Mouse (Mus musculus): ENCODE results near the gene Gm4707. TPM values are rescaled to one million over a fixed set of nuclear protein-coding genes. Genes with fewer than 3 reads are reported as not detected.
"Not testable (repeated sequence)": the region's sequence is repeated elsewhere in the genome, so short reads cannot be mapped to it uniquely, and the experiment has no call there.

The Gm4707 gene
- polyA plus RNA-seq, 1 experiment from 2014 or later = 6.4 TPM

DNA sequence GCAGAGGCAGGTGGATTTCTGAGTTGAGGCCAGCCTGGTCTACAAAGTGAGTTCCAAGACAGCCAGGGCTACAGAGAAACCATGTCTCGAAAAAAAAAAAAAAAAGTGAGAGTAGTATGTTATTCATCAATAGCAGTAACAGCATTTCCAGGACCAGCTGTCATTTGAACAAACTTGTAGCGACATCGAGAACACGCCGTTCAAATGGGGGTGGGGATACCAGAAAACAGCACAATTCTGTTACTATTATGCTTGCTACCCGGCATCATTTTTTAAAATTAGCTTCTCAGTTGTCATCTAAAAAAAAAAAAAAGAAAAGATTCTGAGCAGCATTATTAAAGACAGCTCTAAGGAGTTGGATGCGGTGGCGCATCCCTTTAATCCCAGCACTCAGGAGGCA is 17.8 kb upstream of the Gm4707 start:
- Histone ChIP-seq H3K9ac (no peak overlapping the region), H3K4me3 (no peak overlapping the region), H3K9me3 (no peaks in the 10 kb centered on the region), H3K27ac (no peak overlapping the region), H3K36me3 (no peaks in the 10 kb centered on the region), H3K27me3 (no peaks in the 10 kb centered on the region), H3K4me1 (peaks cover 6% of the 10 kb centered on the region; the same call in 1 of the 2 replicates), H3K4me2 (replicated peaks) (no peak overlapping the region)
- no peak for ATAC-seq (ENCODE audit: insufficient number of reproducible peaks, insufficient read depth, low FRiP score, low TSS enrichment)
- 91% methylated on average over 8 of the region's 8 CpGs for WGBS

DNA sequence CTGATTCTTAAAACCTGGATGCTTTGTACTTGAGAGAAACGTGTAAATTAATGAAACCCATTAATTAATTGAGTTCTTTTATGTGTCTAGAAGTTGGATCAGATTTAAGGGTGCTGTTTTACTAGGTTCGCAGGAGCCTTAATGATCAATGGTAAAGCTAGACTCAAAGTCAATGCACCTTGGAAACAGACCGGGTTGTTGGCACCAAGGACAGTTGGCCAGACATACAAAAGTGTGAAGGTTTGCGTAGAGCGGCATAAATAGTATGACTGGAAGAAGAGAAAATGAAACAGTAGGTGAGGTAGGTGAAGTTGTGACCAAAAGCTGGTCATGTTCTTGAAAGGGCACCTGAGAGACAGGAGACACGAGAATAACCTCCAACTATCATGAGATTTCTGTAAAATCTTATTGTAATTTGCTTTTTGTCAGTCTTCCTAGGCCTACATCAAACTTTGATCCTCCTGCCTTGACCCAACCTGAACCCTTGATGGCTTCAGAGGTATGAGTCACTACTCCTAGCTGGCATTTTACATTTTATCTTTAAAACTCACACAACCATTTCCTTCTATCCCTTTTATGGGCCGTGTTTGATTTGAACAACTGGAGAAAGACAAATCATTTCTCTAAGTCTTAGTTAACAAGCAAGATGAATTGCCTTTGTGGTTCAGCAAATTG is 16.8 kb upstream of the Gm4707 start:
- Histone ChIP-seq H3K4me1 (peaks cover 6% of the 10 kb centered on the region; the same call in 1 of the 2 replicates), H3K9ac (peak overlapping the region; percentile 90), H3K36me3 (no peaks in the 10 kb centered on the region), H3K27me3 (no peaks in the 10 kb centered on the region), H3K4me3 (peak overlapping the region; percentile 93), H3K9me3 (no peaks in the 10 kb centered on the region), H3K27ac (peak overlapping the region; percentile 98; the same call in 1 of the 2 replicates), H3K4me2 (replicated peaks) (peak overlapping the region; percentile 71)
- no peak for ATAC-seq (ENCODE audit: insufficient number of reproducible peaks, insufficient read depth, low FRiP score, low TSS enrichment)
- whole genome bisulfite sequencing = 82% methylated on average over 7 of the region's 7 CpGs

DNA sequence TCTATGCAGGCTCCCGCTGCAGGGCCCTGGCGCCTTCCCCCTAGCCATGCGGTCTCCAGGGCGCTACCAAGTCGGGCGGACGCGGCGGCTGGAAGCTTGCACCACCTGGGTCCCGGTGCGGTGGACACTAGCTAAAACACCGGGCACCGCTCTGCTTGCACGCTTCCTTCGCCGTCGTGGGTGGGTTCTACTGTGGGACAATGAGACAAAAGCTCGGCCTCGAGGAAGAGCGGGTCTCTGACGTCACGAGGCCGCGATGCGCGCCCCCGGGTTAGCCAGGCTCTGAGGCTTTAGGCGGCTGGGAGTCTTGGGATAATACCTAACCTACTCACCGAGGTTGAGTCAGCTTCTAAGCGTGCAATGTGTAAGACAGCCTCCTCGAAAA is 16.0 kb upstream of the Gm4707 start:
- Histone ChIP-seq H3K36me3 (no peaks in the 10 kb centered on the region), H3K4me3 (peak overlapping the region; percentile 93), H3K4me2 (replicated peaks) (peak overlapping the region; percentile 71), H3K27ac (peak overlapping the region; percentile 98), H3K4me1 (peaks cover 6% of the 10 kb centered on the region; the same call in 1 of the 2 replicates), H3K9me3 (no peaks in the 10 kb centered on the region), H3K27me3 (no peaks in the 10 kb centered on the region), H3K9ac (peak overlapping the region; percentile 90)
- ATAC-seq (ENCODE audit: insufficient number of reproducible peaks, insufficient read depth, low FRiP score, low TSS enrichment) = no peak; the same call in none of the 2 replicates
- WGBS = under 1% methylated on average over 31 of the region's 31 CpGs

- H3K27ac ChIP-seq = peak within 1 kb of the TSS; percentile 98
- peak within 1 kb of the TSS; percentile 90 for H3K9ac ChIP-seq
- peaks cover 6% of the 10 kb centered on the region; the same call in 1 of the 2 replicates for H3K4me1 ChIP-seq
- no peaks in the 10 kb centered on the region for H3K27me3 ChIP-seq
- H3K4me2 ChIP-seq (replicated peaks) = peak within 1 kb of the TSS; percentile 71
- peak; percentile 97 for ATAC-seq (ENCODE audit: insufficient number of reproducible peaks, insufficient read depth, low FRiP score, low TSS enrichment)
- H3K4me3 ChIP-seq = peak within 1 kb of the TSS; percentile 93
- H3K36me3 ChIP-seq = no peaks in the 10 kb centered on the region
- H3K9me3 ChIP-seq = no peaks in the 10 kb centered on the region
- WGBS = under 1% methylated on average over 104 of the region's 109 CpGs
These were observed 15.3 kb upstream of the Gm4707 start, which contains the start of gene Smchd1 for GRCm38 (mm10) chr17:71474762-71475704. Gene Smchd1 (minus strand): TSS chr17:71475343.

DNA sequence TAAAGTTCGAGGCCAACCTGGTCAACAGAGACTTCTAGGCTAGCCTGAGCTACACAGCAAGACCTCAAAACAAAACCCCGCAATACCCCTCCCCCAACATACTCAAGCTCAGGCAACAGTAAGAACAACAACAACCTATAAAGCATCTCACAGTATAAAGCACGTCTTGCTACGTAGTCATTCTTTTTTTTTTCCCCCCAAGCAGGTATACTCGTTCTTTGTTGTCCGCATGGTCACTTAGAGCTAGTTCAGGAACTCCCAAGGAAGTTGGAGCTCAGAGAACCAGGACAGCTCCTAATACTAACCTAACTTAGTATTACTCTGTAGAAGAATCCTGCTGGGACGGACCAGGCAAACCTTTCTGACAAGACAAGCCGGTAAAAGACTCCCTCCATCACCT is 14.4 kb upstream of the Gm4707 start:
- peak overlapping the region; percentile 71 for H3K4me2 ChIP-seq (replicated peaks)
- no peak for ATAC-seq (ENCODE audit: insufficient number of reproducible peaks, insufficient read depth, low FRiP score, low TSS enrichment)
- peak overlapping the region; percentile 90 for H3K9ac ChIP-seq
- WGBS = 17% methylated on average over 8 of the region's 8 CpGs
- H3K9me3 ChIP-seq = no peaks in the 10 kb centered on the region
- peaks cover 6% of the 10 kb centered on the region; the same call in 1 of the 2 replicates for H3K4me1 ChIP-seq
- H3K27ac ChIP-seq = no peak overlapping the region
- H3K4me3 ChIP-seq = peak overlapping the region; percentile 93
- no peaks in the 10 kb centered on the region for H3K36me3 ChIP-seq
- H3K27me3 ChIP-seq = no peaks in the 10 kb centered on the region

DNA sequence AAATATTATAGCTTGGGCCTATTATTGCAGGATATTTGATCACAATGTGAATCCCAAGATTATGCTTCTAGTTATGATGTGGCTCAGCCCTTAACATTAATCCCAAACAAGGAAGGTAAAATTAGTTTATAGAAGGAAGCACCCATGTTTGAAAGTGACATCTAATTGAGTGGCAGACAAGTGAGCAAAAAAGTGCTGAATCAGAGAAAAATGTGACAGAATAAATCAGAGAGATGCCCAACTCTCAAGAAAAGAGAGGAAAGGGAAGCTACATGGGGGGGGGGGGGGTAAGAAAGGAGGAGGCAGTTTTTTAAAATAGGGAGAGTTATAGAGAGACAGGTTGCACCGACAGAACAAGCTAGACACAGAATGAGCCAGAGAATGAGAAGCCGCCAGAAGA is 11.5 kb upstream of the Gm4707 start:
- no peaks in the 10 kb centered on the region for H3K27me3 ChIP-seq
- H3K9me3 ChIP-seq = no peaks in the 10 kb centered on the region
- no peak overlapping the region for H3K4me2 ChIP-seq (replicated peaks)
- peaks cover 6% of the 10 kb centered on the region; the same call in 1 of the 2 replicates for H3K4me1 ChIP-seq
- WGBS = 85% methylated on average over 2 of the region's 2 CpGs
- H3K4me3 ChIP-seq = no peak overlapping the region
- no peak for ATAC-seq (ENCODE audit: insufficient number of reproducible peaks, insufficient read depth, low FRiP score, low TSS enrichment)
- no peak overlapping the region for H3K9ac ChIP-seq
- no peaks in the 10 kb centered on the region for H3K36me3 ChIP-seq
- H3K27ac ChIP-seq = no peak overlapping the region

GRCm38 (mm10) chr17:71460312-71460711 is 594 bp upstream of the Gm4707 start:
- peaks cover 55% of the 10 kb centered on the region for H3K36me3 ChIP-seq
- no peak overlapping the region for H3K27ac ChIP-seq
- no peaks in the 10 kb centered on the region for H3K4me1 ChIP-seq
- no peaks in the 10 kb centered on the region for H3K9me3 ChIP-seq
- no peak for ATAC-seq (ENCODE audit: insufficient number of reproducible peaks, insufficient read depth, low FRiP score, low TSS enrichment)
- no peak overlapping the region for H3K4me3 ChIP-seq
- no peaks in the 10 kb centered on the region for H3K27me3 ChIP-seq
- no peak overlapping the region for H3K4me2 ChIP-seq (replicated peaks)
- WGBS = 86% methylated on average over 3 of the region's 3 CpGs
- no peak overlapping the region for H3K9ac ChIP-seq

DNA sequence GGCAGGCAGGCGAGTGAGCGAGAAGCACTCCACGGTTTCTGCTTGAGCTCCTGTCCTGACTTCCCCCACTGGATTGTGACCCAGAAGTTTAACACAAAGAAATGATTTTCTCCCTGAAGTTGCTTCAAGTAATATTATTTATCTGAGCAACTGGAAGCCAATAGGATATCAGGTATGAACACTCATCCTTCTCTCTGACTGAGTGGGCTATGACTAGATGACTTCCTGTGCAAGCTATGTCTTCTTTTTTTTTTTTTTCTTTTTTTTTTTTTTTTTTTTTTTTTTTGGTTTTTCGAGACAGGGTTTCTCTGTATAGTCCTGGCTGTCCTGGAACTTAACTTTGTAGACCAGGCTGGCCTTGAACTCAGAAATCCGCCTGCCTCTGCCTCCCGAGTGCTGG is 2.4 kb downstream of the Gm4707 start:
- not testable (repeated sequence) for H3K9me3 ChIP-seq; H3K27ac ChIP-seq; H3K27me3 ChIP-seq; H3K4me3 ChIP-seq; H3K9ac ChIP-seq; H3K4me2 ChIP-seq (replicated peaks); H3K4me1 ChIP-seq; ATAC-seq (ENCODE audit: insufficient number of reproducible peaks, insufficient read depth, low FRiP score, low TSS enrichment)
- H3K36me3 ChIP-seq = peaks cover 49% of the 10 kb centered on the region
- 91% methylated on average over 6 of the region's 6 CpGs for WGBS

DNA sequence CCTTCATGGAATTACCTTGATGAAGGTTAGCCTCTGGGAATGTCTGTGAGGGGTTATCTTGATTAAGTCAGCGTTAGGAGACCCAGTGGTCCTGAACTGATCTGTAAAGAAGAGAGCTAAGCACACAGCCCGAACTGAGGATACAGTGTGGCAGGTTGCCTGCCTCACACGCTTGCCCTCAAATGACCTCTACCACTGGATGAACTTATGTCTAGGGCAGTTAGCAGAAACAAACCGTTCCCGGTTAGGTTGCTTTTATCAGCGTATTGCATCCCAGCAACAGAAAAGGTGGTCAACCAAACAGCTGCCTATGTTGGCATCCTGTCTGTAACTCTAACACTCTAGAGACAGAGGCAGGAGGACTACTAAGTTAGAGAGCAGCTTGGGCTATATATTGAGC is 14.5 kb downstream of the Gm4707 start:
- peaks cover 29% of the 10 kb centered on the region for H3K36me3 ChIP-seq
- no peak overlapping the region for H3K27ac ChIP-seq
- H3K4me3 ChIP-seq = no peak overlapping the region
- no peak for ATAC-seq (ENCODE audit: insufficient number of reproducible peaks, insufficient read depth, low FRiP score, low TSS enrichment)
- no peaks in the 10 kb centered on the region for H3K27me3 ChIP-seq
- no peaks in the 10 kb centered on the region for H3K9me3 ChIP-seq
- no peak overlapping the region for H3K9ac ChIP-seq
- no peak overlapping the region for H3K4me2 ChIP-seq (replicated peaks)
- no peaks in the 10 kb centered on the region for H3K4me1 ChIP-seq
- 92% methylated on average over 6 of the region's 6 CpGs for WGBS

GRCm38 (mm10) chr17:71444718-71445117 is 15.0 kb downstream of the Gm4707 start:
- no peaks in the 10 kb centered on the region for H3K4me1 ChIP-seq
- no peaks in the 10 kb centered on the region for H3K9me3 ChIP-seq
- H3K27me3 ChIP-seq = no peaks in the 10 kb centered on the region
- H3K27ac ChIP-seq = no peak overlapping the region
- H3K36me3 ChIP-seq = peaks cover 29% of the 10 kb centered on the region
- no peak overlapping the region for H3K4me3 ChIP-seq
- no peak for ATAC-seq (ENCODE audit: insufficient number of reproducible peaks, insufficient read depth, low FRiP score, low TSS enrichment)
- H3K4me2 ChIP-seq (replicated peaks) = no peak overlapping the region
- 91% methylated on average over 2 of the region's 2 CpGs for WGBS
- no peak overlapping the region for H3K9ac ChIP-seq

GRCm38 (mm10) chr17:71444126-71444525 is 15.6 kb downstream of the Gm4707 start:
- no peak for ATAC-seq (ENCODE audit: insufficient number of reproducible peaks, insufficient read depth, low FRiP score, low TSS enrichment)

More at GRCm38 (mm10) chr17:71444126-71444525, 15.6 kb downstream of the Gm4707 start:
- Histone ChIP-seq H3K9me3 (no peaks in the 10 kb centered on the region), H3K4me2 (replicated peaks) (no peak overlapping the region), H3K27me3 (no peaks in the 10 kb centered on the region), H3K4me3 (no peak overlapping the region), H3K4me1 (no peaks in the 10 kb centered on the region), H3K9ac (no peak overlapping the region), H3K36me3 (peaks cover 29% of the 10 kb centered on the region), H3K27ac (no peak overlapping the region)
- 94% methylated on average over 3 of the region's 3 CpGs for WGBS

All from embryonic facial prominence, embryonic 12.5 days (tissue).